Mouse (Mus musculus) embryo, embryonic 10.5 days (tissue): ENCODE data around the gene Fnbp1l.
A peak's percentile ranks its signal among the peaks of the same experiment; 100 is the strongest.

ENCODE experiments used
- DNase-seq: peaks from one replicate; pipeline ENCODE4 v3.0.0-alpha.2; 2015; ENCODE audit warnings: low spot score

Fnbp1l gene

GRCm38 (mm10) chr3:122520875-122521274, 98.6 kb downstream of the Fnbp1l start:
- DNase-seq, result no peak

- no peak for DNase-seq
Measured at GRCm38 (mm10) chr3:122520365-122520764, 99.2 kb downstream of the Fnbp1l start.

DNA sequence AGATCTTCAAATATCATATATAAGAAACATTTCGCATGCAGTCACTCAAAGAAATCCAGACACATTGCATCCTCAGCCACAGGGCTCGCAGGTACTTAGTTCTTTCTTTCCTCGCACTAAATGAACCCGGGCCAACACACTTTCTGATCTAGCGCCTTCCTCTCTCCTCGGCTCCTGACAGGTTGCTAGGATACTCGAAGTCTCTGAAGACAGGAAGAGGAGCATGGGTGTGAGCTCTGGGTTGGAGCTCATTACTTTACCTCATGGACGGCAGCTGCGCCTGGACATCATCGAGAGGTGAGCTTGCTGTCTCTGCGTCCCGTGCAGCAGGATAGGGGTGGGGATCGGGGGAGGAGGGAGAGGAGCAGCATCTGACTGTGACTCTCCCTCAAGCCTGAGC, 100.4 kb downstream of the Fnbp1l start:
- peak; percentile 47 for DNase-seq

DNA sequence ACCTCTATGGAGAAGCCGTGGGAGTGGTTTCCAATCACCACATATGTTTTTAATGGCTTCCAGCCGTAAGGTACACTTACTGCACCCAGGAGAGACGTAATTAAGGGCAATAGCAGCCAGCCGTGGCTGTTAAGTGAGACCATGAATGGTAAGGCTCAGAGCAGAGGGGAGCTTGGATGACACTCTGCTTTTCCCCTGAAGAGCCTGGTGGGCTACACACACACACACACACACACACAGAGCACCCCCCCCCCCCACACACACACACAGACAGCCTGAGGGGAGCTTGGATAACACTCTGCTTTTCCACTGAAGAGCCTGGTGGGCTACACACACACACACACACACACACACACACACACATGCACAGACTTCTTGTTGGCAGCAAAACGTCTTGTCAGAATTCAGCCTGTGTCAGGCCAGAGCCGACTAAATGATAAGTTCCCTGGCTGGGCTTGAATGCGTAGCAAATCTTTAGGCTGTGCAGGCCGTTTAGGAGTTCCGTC, 101.2 kb downstream of the Fnbp1l start:
- DNase-seq, result peak; percentile 81

- DNase-seq, result peak; percentile 51
Measured at GRCm38 (mm10) chr3:122517726-122518125, 101.8 kb downstream of the Fnbp1l start.

GRCm38 (mm10) chr3:122516327-122516695, 103.2 kb downstream of the Fnbp1l start:
- no peak for DNase-seq

- DNase-seq, result no peak
Measured at GRCm38 (mm10) chr3:122515568-122516326, 103.8 kb downstream of the Fnbp1l start.

- no peak for DNase-seq
Measured at GRCm38 (mm10) chr3:122512725-122513375, 106.7 kb downstream of the Fnbp1l start.

DNA sequence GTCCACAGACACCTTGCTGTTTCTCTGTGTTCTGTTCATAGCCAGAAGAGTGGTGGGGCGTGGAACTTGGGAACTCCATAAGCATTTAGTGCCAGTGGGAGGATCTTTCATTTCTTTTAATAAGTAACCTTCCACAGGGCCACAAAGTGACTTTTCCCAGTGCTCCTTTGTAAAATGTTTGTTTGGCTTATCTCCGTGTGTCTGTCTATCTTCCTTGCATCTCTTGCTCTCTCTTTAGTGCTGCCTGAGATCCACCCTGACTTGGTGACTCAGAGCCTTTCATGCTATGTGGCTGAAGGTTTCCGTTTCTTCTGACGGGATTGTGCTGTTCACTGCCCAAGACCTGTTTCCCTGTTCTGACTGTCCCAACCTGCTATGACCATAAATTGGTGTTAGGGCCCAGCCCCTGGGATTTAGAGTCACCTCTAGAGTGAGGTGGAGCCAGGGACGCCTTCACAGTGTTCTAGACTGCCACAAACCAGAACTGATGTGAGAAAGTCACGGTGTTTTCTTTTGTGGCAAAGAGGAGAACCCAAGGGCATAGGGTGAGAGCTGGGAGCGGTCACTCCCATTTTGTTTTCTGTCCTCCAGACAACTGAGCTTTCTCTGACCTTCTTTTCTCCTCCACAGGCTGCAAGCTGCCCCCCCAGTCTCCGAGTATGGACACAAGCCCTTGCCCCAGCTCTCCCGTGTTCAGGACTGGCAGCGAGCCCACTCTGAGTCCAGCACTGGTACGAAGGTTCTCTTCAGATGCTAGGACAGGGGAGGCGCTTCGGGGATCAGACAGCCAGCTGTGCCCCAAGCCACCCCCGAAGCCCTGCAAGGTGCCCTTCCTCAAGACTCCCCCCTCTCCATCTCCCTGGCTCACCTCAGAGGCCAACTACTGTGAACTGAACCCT, 107.5 kb downstream of the Fnbp1l start:
- no peak for DNase-seq

DNA sequence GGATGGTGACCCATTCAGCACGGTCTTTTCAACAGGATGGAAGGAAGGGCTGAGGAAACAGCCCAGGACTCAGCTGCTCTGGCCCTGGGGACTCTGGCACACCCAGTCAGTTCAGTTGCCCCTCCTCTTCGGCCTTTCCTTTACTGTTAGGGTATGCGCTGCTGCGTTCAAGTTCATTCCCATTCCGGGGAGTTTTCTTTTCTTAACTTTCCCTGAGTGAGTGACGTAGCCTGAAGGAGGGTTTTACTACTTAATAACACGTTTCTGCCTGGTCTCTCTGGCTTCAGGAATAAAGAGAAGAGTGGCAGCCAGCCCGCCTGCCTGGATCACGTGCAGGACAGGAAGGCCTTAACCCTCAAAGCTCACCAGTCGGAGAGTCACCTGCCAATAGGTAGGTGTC, 108.6 kb downstream of the Fnbp1l start:
- no peak for DNase-seq

GRCm38 (mm10) chr3:122510240-122510750, 109.2 kb downstream of the Fnbp1l start:
- no peak for DNase-seq

GRCm38 (mm10) chr3:122509534-122510239, 109.8 kb downstream of the Fnbp1l start:
- no peak for DNase-seq

DNA sequence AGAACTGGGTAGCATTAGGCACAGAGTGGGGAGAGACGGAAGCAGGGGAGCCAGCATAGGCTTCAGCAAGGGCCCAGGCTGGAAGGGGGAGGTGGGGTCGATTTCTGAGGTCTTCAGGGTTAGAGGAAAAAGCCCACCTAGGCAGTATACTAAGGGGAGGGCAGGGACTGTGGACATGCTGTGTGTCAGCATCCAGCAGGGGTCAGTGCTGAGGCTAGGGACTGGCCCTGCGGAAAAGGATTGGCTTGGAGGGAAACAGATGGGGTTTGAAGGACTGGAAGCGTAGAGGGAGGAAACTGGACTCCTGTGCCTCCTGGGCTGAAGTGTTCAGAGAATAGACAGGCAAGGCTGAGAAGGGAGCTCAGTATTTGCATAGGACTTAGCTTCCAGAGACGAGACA, 110.4 kb downstream of the Fnbp1l start:
- peak; percentile 85 for DNase-seq

- no peak for DNase-seq
Measured at GRCm38 (mm10) chr3:122507826-122508225, 111.7 kb downstream of the Fnbp1l start.

- DNase-seq, result no peak
Measured at GRCm38 (mm10) chr3:122506343-122506916, 113.1 kb downstream of the Fnbp1l start.

DNA sequence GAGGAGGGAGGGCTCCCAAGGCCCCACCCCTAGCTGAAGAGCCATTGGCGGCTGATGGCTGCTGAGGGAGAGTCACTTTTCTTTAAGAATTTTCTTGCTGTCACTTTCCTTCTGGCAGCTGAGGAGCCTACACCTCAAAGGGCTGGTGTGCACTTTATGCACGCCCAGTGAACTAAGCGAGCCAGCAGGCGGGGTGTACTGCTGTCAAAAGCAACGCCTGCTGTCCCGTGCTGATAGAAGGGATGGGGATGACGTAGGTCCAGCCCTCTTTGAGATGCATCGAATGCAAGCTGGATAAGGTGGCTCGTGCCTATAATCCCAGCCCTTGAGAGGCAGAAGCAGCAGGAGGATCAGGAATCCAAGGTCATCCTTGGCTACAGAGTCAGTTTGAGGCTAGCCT, 118.6 kb downstream of the Fnbp1l start:
- DNase-seq, result no peak

DNA sequence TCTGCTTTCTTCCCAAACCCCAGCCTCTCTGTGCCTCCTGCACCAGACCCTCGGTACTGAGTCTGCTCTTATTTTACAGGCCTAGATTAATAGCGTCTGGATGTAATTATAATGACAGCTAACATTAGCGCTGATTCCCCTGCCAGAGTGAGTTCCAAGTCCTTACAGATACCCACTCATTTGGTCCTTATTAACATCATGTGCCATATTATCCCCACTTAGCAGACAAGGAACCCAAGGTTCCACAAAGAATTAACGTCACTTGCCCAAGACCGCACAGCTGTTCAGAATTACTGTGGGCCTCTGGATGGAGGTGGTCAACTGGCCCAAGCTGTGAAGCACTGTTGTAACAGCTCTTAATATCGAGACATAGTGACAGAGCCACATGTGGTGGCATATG, 119.9 kb downstream of the Fnbp1l start:
- DNase-seq, result peak; percentile 56

DNA sequence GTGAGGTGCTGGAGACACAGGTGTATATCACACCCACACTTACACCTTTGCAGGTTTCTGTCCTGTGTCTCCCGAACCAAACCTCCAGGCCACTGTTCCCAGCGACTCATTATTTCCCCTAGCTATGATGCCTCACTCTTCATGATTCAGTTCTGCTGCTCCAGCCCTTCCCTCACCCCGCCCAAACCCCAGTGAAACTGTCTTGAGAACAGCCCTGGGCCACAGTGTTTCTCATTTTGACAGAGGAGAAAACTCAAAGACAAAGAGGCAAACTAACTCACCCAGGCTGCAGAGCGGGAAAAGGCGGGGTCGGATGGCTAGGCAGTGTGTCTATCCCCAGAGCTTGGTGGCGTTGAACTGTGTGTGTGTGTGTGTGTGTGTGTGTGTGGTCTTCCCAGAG, 121.0 kb downstream of the Fnbp1l start:
- no peak for DNase-seq

GRCm38 (mm10) chr3:122497871-122498270, 121.6 kb downstream of the Fnbp1l start:
- DNase-seq, result no peak

DNA sequence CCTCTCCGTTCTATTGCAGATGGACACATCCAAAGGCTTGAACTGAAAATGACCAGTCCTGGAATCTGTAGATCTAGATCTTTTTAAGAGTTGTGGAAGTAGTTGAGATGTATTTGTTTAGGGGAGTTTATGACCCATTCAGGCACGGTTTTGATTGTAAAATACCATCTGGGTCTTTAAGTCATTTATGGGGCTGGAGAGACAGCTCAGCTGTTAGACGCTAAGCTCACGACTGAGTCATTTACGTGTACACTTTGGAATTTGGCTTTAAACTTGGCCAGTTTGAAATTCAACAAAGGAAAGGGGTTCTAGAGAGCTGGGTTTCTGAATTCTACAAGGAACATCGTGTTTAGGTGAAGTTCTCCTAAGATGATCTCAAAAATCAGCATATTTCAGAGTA, 124.8 kb downstream of the Fnbp1l start:
- no peak for DNase-seq
